ENCODE assay signal across 17 mouse cellular contexts in the genomic region with DNA sequence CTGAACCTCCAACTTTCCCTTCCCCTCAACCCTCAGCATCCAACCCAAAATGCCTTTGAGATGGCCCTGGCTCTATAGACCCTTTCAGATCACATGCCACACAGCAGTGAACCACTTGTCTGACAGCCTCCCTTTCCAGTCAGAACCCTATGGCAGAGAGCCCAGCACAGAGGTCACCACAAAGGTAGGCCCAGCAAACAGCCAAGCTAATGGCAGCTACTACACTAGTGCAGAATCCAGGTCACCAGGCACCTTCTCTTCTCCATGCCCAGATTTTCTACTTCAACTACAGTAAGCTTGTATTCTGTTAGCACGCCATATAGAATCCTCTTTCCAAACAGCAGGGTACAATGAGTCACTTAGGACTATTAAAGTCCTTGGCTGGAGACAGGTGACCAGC. TPM values are rescaled to one million over a fixed set of nuclear protein-coding genes. Genes with fewer than 3 reads are reported as not detected.
DNase-seq lines count a peak whose midpoint lies in the region; ATAC-seq and TF ChIP-seq lines count a peak whose summit lies in the region.
"Had no signal": no experiment of that assay in that cellular context is flagged by ENCODE, and none has a peak within 500 bp of the region (broad histone marks: within the 10 kb centered on the region; RNA-seq: fewer than 3 reads in every experiment).

No protein-coding gene starts in this region.

- no peaks in the 10 kb centered on the region for H3K36me3 ChIP-seq in liver, adult 2 months (ENCODE audit: control insufficient read depth, insufficient read depth, low read length)
- H3K36me3 ChIP-seq in liver, embryonic 12.5 days: no peaks in the 10 kb centered on the region
- H3K36me3 ChIP-seq in heart, embryonic 12.5 days: peaks cover 4% of the 10 kb centered on the region
- H3K36me3 ChIP-seq: liver, embryonic 15.5 days had no signal

- intact Hi-C loops in gastrocnemius, postnatal 14 days (cut with DNase I; ENCODE audit: low total_unique reads): no loop called here

- no peak for ATAC-seq in liver, embryonic 12.5 days
- no peak for ATAC-seq in heart, embryonic 12.5 days (ENCODE audit: insufficient number of reproducible peaks, low FRiP score)
- ATAC-seq: midbrain, embryonic 15.5 days had no signal

- no peak for TF ChIP-seq POLR2A in liver, adult 2 months (IDR thresholded peaks at IDR 0.05; ENCODE audit: extremely low read depth, insufficient read depth, low read length)

- 82% methylated on average over 1 of the region's 1 CpGs for WGBS in liver, adult 2 months
- WGBS in liver, embryonic 12.5 days (ENCODE audit: insufficient replicate concordance): 81% methylated on average over 1 of the region's 1 CpGs
- WGBS in heart, embryonic 12.5 days: 79% methylated on average over 1 of the region's 1 CpGs

- no peaks in the 10 kb centered on the region for H3K9me3 ChIP-seq in liver, embryonic 12.5 days (replicated peaks)
- H3K9me3 ChIP-seq in heart, embryonic 12.5 days (replicated peaks): no peaks in the 10 kb centered on the region
- H3K9me3 ChIP-seq: embryonic facial prominence, embryonic 12.5 days; liver, embryonic 15.5 days; midbrain, embryonic 15.5 days; neural tube, embryonic 13.5 days had no signal

- H3K79me2 ChIP-seq in liver, adult 2 months (ENCODE audit: control insufficient read depth, insufficient read depth, low read length): no peaks in the 10 kb centered on the region

- no peak overlapping the region for H3K4me2 ChIP-seq in liver, embryonic 12.5 days
- H3K4me2 ChIP-seq in heart, embryonic 12.5 days: no peak overlapping the region
- H3K4me2 ChIP-seq: embryonic facial prominence, embryonic 12.5 days; liver, embryonic 15.5 days; midbrain, embryonic 15.5 days; neural tube, embryonic 13.5 days had no signal

- no peak for TF ChIP-seq CTCF in liver, adult 2 months (IDR thresholded peaks at IDR 0.05; ENCODE audit: low read depth, low read length)

- H3K27me3 ChIP-seq in liver, adult 2 months (ENCODE audit: control insufficient read depth, insufficient read depth, low read length): no peaks in the 10 kb centered on the region
- H3K27me3 ChIP-seq in liver, embryonic 12.5 days (replicated peaks): peaks cover 27% of the 10 kb centered on the region
- H3K27me3 ChIP-seq in heart, embryonic 12.5 days (replicated peaks): no peaks in the 10 kb centered on the region
- H3K27me3 ChIP-seq: embryonic facial prominence, embryonic 12.5 days; liver, embryonic 15.5 days; midbrain, embryonic 15.5 days; neural tube, embryonic 13.5 days had no signal

- H3K27ac ChIP-seq in liver, adult 2 months (replicated peaks; ENCODE audit: insufficient read depth, low read depth, low read length): no peak overlapping the region
- H3K27ac ChIP-seq in liver, embryonic 12.5 days: no peak overlapping the region
- H3K27ac ChIP-seq in heart, embryonic 12.5 days (ENCODE audit: poor library complexity, severe bottlenecking): peak overlapping the region; percentile 30; the same call in 1 of the 2 replicates
- H3K27ac ChIP-seq: embryonic facial prominence, embryonic 12.5 days; liver, embryonic 15.5 days; neural tube, embryonic 13.5 days had no signal

- peak; percentile 39 for DNase-seq in gastrocnemius, postnatal 14 days
- no peak for DNase-seq in gastrocnemius, postnatal 4 days (ENCODE audit: low spot score in 2 of 2)
- peak; percentile 28 for DNase-seq in liver, adult 2 months (ENCODE audit: extremely low read depth, low read depth, low spot score)
- peak; percentile 26 to 42 for DNase-seq in kidney, postnatal 36 days
- DNase-seq in neural tube, embryonic 10.5 days (ENCODE audit: extremely low spot score, low spot score): no peak
- DNase-seq: lung, postnatal 4 days had no signal

- H3K4me3 ChIP-seq in liver, adult 2 months (ENCODE audit: insufficient read depth, low read depth, low read length): no peak overlapping the region
- H3K4me3 ChIP-seq in liver, embryonic 12.5 days: no peak overlapping the region
- no peak overlapping the region for H3K4me3 ChIP-seq in heart, embryonic 12.5 days
- H3K4me3 ChIP-seq: embryonic facial prominence, embryonic 12.5 days; liver, embryonic 15.5 days; midbrain, embryonic 15.5 days; neural tube, embryonic 13.5 days had no signal

- H3K4me1 ChIP-seq in liver, adult 2 months (ENCODE audit: control insufficient read depth, insufficient read depth, low read length): no peaks in the 10 kb centered on the region
- no peaks in the 10 kb centered on the region for H3K4me1 ChIP-seq in liver, embryonic 12.5 days
- peaks cover 9% of the 10 kb centered on the region; the same call in 1 of the 2 replicates for H3K4me1 ChIP-seq in heart, embryonic 12.5 days (replicated peaks)
- H3K4me1 ChIP-seq: embryonic facial prominence, embryonic 12.5 days; liver, embryonic 15.5 days had no signal

- no peak overlapping the region for H3K9ac ChIP-seq in liver, adult 2 months (ENCODE audit: low read depth, low read length)
- no peak overlapping the region for H3K9ac ChIP-seq in liver, embryonic 12.5 days
- no peak overlapping the region for H3K9ac ChIP-seq in heart, embryonic 12.5 days
- H3K9ac ChIP-seq: embryonic facial prominence, embryonic 12.5 days; liver, embryonic 15.5 days; midbrain, embryonic 15.5 days; neural tube, embryonic 13.5 days had no signal

RNA-seq across cellular contexts. Expression of a gene that starts 12.1 kb away (rescaled TPM):
- total RNA-seq in gastrocnemius, postnatal 14 days (2021): 10 to 100 TPM; 40.6 to 47.1 TPM
- total RNA-seq in gastrocnemius, postnatal 4 days (2021): 10 to 100 TPM; 55.8 to 95.9 TPM
- total RNA-seq in liver, adult 2 months (2014; rRNA removed): 0.07 and 0.28 TPM in 2 replicates
- polyA plus RNA-seq in liver, adult 2 months (2012; rRNA removed): 0.06 and 0.19 TPM in 2 replicates
- 0.66 and 0.85 TPM in 2 replicates for polyA plus RNA-seq in liver, embryonic 12.5 days (2016; fragmentation: Nextera tagmentation; extraction: Ambion mirVana)
- polyA plus RNA-seq in heart, embryonic 12.5 days (2016; fragmentation: Nextera tagmentation; extraction: Ambion mirVana): 4.1 and 4.5 TPM in 2 replicates

RNA-seq across cellular contexts. Expression of a gene that starts 25.2 kb away (rescaled TPM):
- total RNA-seq in gastrocnemius, postnatal 14 days (2021): 10 to 100 TPM; 20.2 to 28.6 TPM
- 10 to 100 TPM; 12.8 to 13.2 TPM for total RNA-seq in gastrocnemius, postnatal 4 days (2021)
- 8.4 and 11.1 TPM in 2 replicates for total RNA-seq in liver, adult 2 months (2014; rRNA removed)
- polyA plus RNA-seq in liver, adult 2 months (2012; rRNA removed): 12.2 and 13.3 TPM in 2 replicates
- 0.50 and 0.51 TPM in 2 replicates for polyA plus RNA-seq in liver, embryonic 12.5 days (2016; fragmentation: Nextera tagmentation; extraction: Ambion mirVana)
- 1.6 and 1.9 TPM in 2 replicates for polyA plus RNA-seq in heart, embryonic 12.5 days (2016; fragmentation: Nextera tagmentation; extraction: Ambion mirVana)
- total RNA-seq: layer of hippocampus, adult 8-10 months; left cerebral cortex, postnatal 14 days had no signal

RNA-seq across cellular contexts. Expression of a gene that starts 29.3 kb away (rescaled TPM):
- 100 to 1,000 TPM; 140 to 151 TPM for total RNA-seq in gastrocnemius, postnatal 14 days (2021)
- total RNA-seq in gastrocnemius, postnatal 4 days (2021): 100 to 1,000 TPM; 140 to 145 TPM
- 15.8 and 21.7 TPM in 2 replicates for total RNA-seq in liver, adult 2 months (2014; rRNA removed)
- 38.7 and 40.0 TPM in 2 replicates for polyA plus RNA-seq in liver, adult 2 months (2012; rRNA removed)
- polyA plus RNA-seq in liver, embryonic 12.5 days (2016; fragmentation: Nextera tagmentation; extraction: Ambion mirVana): 12.9 and 13.4 TPM in 2 replicates
- polyA plus RNA-seq in heart, embryonic 12.5 days (2016; fragmentation: Nextera tagmentation; extraction: Ambion mirVana): 53.7 and 54.9 TPM in 2 replicates

RNA-seq across cellular contexts. Expression of a gene that starts 32.1 kb away (rescaled TPM):
- not detected for total RNA-seq in gastrocnemius, postnatal 14 days (2021)
- total RNA-seq in gastrocnemius, postnatal 4 days (2021): not detected
- total RNA-seq in liver, adult 2 months (2014; rRNA removed): not detected in 2 replicates
- polyA plus RNA-seq in liver, adult 2 months (2012; rRNA removed): not detected in 2 replicates
- polyA plus RNA-seq in liver, embryonic 12.5 days (2016; fragmentation: Nextera tagmentation; extraction: Ambion mirVana): not detected in 2 replicates
- polyA plus RNA-seq in heart, embryonic 12.5 days (2016; fragmentation: Nextera tagmentation; extraction: Ambion mirVana): not detected in 2 replicates
- total RNA-seq: adrenal gland, adult 18-20 months; layer of hippocampus, adult 8-10 months; left cerebral cortex, postnatal 14 days had no signal
- polyA plus RNA-seq: embryonic facial prominence, embryonic 12.5 days; forebrain, embryonic 11.5 days; liver, embryonic 15.5 days; midbrain, embryonic 15.5 days; neural tube, embryonic 13.5 days; spleen, adult 2 months had no signal

RNA-seq across cellular contexts. Expression of a gene that starts 49.3 kb away (rescaled TPM):
- total RNA-seq in gastrocnemius, postnatal 14 days (2021): not detected
- under 1 TPM in 1 of 2 experiments, not detected in 1; 0.16 TPM for total RNA-seq in gastrocnemius, postnatal 4 days (2021)
- not detected in 2 replicates for total RNA-seq in liver, adult 2 months (2014; rRNA removed)
- polyA plus RNA-seq in liver, adult 2 months (2012; rRNA removed): 0.04 and 0.10 TPM in 2 replicates
- 0.10 TPM in 2 replicates for polyA plus RNA-seq in liver, embryonic 12.5 days (2016; fragmentation: Nextera tagmentation; extraction: Ambion mirVana)
- polyA plus RNA-seq in heart, embryonic 12.5 days (2016; fragmentation: Nextera tagmentation; extraction: Ambion mirVana): 0.77 and 1.6 TPM in 2 replicates
- total RNA-seq: adrenal gland, adult 18-20 months; left cerebral cortex, postnatal 14 days had no signal
- polyA plus RNA-seq: forebrain, embryonic 11.5 days; midbrain, embryonic 15.5 days had no signal

Comparison
In these comparisons a context has a peak if more than half of its experiments do, and no peak if none do; other contexts are left out.
1. DNase-seq: peak in gastrocnemius, postnatal 14 days (single experiment), liver, adult 2 months (single experiment) and kidney, postnatal 36 days (2 of 2); none in gastrocnemius, postnatal 4 days (0 of 2) and neural tube, embryonic 10.5 days (single experiment).
2. RNA of a gene that starts 12.1 kb away (total RNA-seq): 55.8 to 95.9 TPM in gastrocnemius, postnatal 4 days and 40.6 to 47.1 TPM in gastrocnemius, postnatal 14 days; 0.07 to 0.28 TPM in liver, adult 2 months; every median in the first group is over 10 times any median in the second.